Mouse (Mus musculus) intestine, embryonic 14.5 days (tissue): ENCODE results near the gene Atp6v0b. TPM values are rescaled to one million over a fixed set of nuclear protein-coding genes. Genes with fewer than 3 reads are reported as not detected.

Experiments used
- ATAC-seq: fragments of 200-750 bp; cut with Nextera tagmentation; replicated peaks from 2 replicates; pipeline ENCODE4 v1.8.0; 2017; ENCODE audit warnings: low read depth, moderate number of reproducible peaks, moderate TSS enrichment, moderate library complexity; ENCODE audit not compliant: low FRiP score, low TSS enrichment
- DNase-seq: peaks from one replicate; pipeline ENCODE4 v3.0.0-alpha.2; 2018; ENCODE audit warnings: low spot score
- H3K27ac ChIP-seq: fragments of 300-500 bp; sonication (generic); 2 replicates; pipeline ENCODE4 v1.5.1; 2014; ENCODE audit warnings: low read depth, mild to moderate bottlenecking, control low read depth
- H3K27me3 ChIP-seq: fragments of 300-500 bp; sonication (generic); replicated peaks from 2 replicates; pipeline ENCODE4 v1.6.1; 2014; ENCODE audit warnings: low read length, control low read depth; ENCODE audit not compliant: control insufficient read depth, insufficient read depth
- H3K36me3 ChIP-seq: fragments of 300-500 bp; sonication (generic); 2 replicates; pipeline ENCODE4 v1.6.1; 2014; ENCODE audit warnings: low read length, control low read depth; ENCODE audit not compliant: control insufficient read depth, insufficient read depth
- H3K4me1 ChIP-seq: fragments of 300-500 bp; sonication (generic); replicated peaks from 2 replicates; pipeline ENCODE4 v1.6.1; 2014; ENCODE audit warnings: low read length, control low read depth, mixed read lengths; ENCODE audit not compliant: control insufficient read depth, insufficient read depth
- H3K4me2 ChIP-seq: fragments of 300-500 bp; sonication (generic); 2 replicates; pipeline ENCODE4 v1.6.1; 2014; ENCODE audit warnings: low read length
- H3K4me3 ChIP-seq: fragments of 300-500 bp; sonication (generic); 2 replicates; pipeline ENCODE4 v1.5.1; 2014; ENCODE audit warnings: low read depth, low read length, control low read depth, mixed read lengths
- H3K9ac ChIP-seq: fragments of 300-500 bp; sonication (generic); 2 replicates; pipeline ENCODE4 v1.6.1; 2014; ENCODE audit warnings: mild to moderate bottlenecking, low read length
- H3K9me3 ChIP-seq: fragments of 300-500 bp; sonication (generic); 2 replicates; pipeline ENCODE4 v1.6.1; 2016; ENCODE audit warnings: low read length, control low read depth; ENCODE audit not compliant: control insufficient read depth
- WGBS: fragments of 180-500 bp; shearing (Covaris S2); extraction: QIAGEN DNeasy Blood & Tissue Kit; methylation state at CpG from one replicate; pipeline ENCODE4 v1.1.7; 2014; 5-methylcytosine and 5-hydroxymethylcytosine counted together
- polyA plus RNA-seq: library from polyadenylated mRNA; unstranded; fragments of >200 nt; fragmentation: Nextera tagmentation; extraction: Ambion mirVana; gene quantifications from 2 replicates; pipeline ENCODE4 v1.2.1, GENCODE M21; 2014

The Atp6v0b gene
- polyA plus RNA-seq, 1 experiment from 2014 or later, result 219 TPM

DNA sequence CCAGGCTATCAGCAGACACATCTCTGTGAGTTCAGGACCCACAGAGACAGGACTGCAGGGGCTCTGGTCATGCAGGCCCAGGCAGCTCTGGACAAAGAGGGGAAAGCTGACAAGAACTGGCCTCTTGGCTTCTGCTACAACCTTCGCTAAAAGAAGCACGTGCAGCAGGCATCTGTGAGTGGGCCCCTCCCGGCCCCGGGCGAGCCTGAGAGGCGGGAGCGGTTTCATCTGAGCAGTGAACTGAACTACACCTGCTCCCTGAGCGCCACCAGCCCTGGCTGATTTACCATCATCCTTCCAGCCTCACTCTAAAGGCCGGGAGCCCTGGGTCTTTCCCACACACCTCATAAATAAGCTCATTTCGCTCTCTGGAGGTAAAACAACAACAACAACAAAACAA is 8.8 kb downstream of the Atp6v0b start:
- DNase-seq (no peak), ATAC-seq (no peak)
- no peaks in the 10 kb centered on the region for H3K27me3 ChIP-seq
- peaks cover 72% of the 10 kb centered on the region for H3K36me3 ChIP-seq
- H3K9ac ChIP-seq, result no peak overlapping the region
- no peak overlapping the region for H3K4me2 ChIP-seq
- no peak overlapping the region for H3K27ac ChIP-seq
- H3K4me3 ChIP-seq, result no peak overlapping the region
- no peaks in the 10 kb centered on the region for H3K9me3 ChIP-seq
- peaks cover 6% of the 10 kb centered on the region; the same call in 1 of the 2 replicates for H3K4me1 ChIP-seq
- 78% methylated on average over 10 of the region's 10 CpGs for WGBS

- Histone ChIP-seq H3K36me3 (peaks cover 48% of the 10 kb centered on the region), H3K4me2 (no peak overlapping the region), H3K27me3 (no peaks in the 10 kb centered on the region), H3K9me3 (no peaks in the 10 kb centered on the region), H3K27ac (no peak overlapping the region), H3K4me1 (peaks cover 8% of the 10 kb centered on the region), H3K4me3 (no peak overlapping the region), H3K9ac (no peak overlapping the region)
- DNase-seq, result no peak
- no peak for ATAC-seq
- 93% methylated on average over 9 of the region's 9 CpGs for WGBS
These were observed 13.5 kb downstream of the Atp6v0b start for GRCm38 (mm10) chr4:117873615-117874014.

DNA sequence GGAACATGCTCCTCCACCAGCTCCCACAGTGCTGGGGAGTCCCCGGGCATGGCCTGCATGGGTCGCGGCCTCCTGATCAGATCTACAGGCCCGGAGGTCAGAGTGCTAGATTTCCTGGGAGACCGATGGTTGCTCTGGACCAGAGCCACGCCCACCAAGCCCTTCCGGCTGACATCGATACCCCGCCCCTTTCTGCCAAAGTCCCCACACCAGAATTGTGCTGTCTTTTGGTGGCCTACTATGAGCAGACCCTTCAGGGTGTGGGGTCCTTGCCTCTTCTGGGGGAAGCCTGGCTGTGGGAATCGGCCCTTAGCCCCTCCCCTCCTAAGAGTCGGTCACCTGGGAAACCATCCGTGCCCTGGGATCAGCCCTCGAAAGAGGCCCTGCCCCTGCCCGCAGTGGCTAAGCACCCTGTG is 14.7 kb downstream of the Atp6v0b start, which contains the start of gene Ccdc24:
Ccdc24 (minus strand) TSS at position 87 of the 416 bp plus-strand sequence.
- WGBS, result 6% methylated on average over 14 of the region's 14 CpGs
- peak within 1 kb of the TSS; percentile 32 for H3K9ac ChIP-seq
- peak; percentile 36 for ATAC-seq

GRCm38 (mm10) chr4:117871787-117872186 is 15.3 kb downstream of the Atp6v0b start:
- ATAC-seq (peak; percentile 4; the same call in 1 of the 2 replicates), DNase-seq (no peak)
- Histone ChIP-seq H3K4me1 (peaks cover 8% of the 10 kb centered on the region), H3K9me3 (no peaks in the 10 kb centered on the region), H3K27ac (no peak overlapping the region), H3K27me3 (no peaks in the 10 kb centered on the region), H3K36me3 (peaks cover 35% of the 10 kb centered on the region), H3K4me3 (no peak overlapping the region), H3K9ac (no peak overlapping the region), H3K4me2 (no peak overlapping the region)
- WGBS, result 60% methylated on average over 7 of the region's 7 CpGs

More for the DNA sequence above, 14.7 kb downstream of the Atp6v0b start, which contains the start of gene Ccdc24:
- H3K4me1 ChIP-seq, result peaks cover 8% of the 10 kb centered on the region
- no peak for DNase-seq
- H3K27me3 ChIP-seq, result no peaks in the 10 kb centered on the region
- H3K27ac ChIP-seq, result no peak within 1 kb of the TSS
- H3K36me3 ChIP-seq, result peaks cover 42% of the 10 kb centered on the region
- peak within 1 kb of the TSS; percentile 51 for H3K4me2 ChIP-seq
- H3K9me3 ChIP-seq, result no peaks in the 10 kb centered on the region
- H3K4me3 ChIP-seq, result peak within 1 kb of the TSS; percentile 10

DNA sequence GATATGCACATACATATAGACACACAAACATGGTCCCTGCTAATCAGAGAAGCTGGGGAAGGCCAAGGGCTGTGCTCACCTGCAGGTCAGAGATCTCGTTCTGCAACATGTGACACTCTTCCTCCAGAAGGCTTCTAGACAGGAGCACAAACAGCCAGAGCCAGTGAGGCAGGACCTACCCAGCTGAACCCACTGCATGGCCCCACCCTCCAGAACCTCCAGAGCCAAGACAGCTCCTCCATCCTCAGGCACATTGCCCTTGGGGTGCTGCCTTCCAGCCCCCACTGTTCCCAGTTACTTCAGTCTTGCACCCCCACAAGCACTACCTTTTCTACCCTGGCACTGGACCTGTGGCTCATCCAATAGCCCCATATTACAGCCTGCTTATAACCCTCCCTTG is 16.7 kb downstream of the Atp6v0b start:
- Histone ChIP-seq H3K9me3 (no peaks in the 10 kb centered on the region), H3K27ac (no peak overlapping the region), H3K27me3 (no peaks in the 10 kb centered on the region), H3K4me3 (no peak overlapping the region), H3K4me1 (peaks cover 13% of the 10 kb centered on the region), H3K36me3 (peaks cover 22% of the 10 kb centered on the region), H3K9ac (no peak overlapping the region), H3K4me2 (no peak overlapping the region)
- WGBS, result 60% methylated on average over 1 of the region's 1 CpGs
- no peak for ATAC-seq
- no peak for DNase-seq

GRCm38 (mm10) chr4:117869317-117869716 is 17.8 kb downstream of the Atp6v0b start:
- Histone ChIP-seq H3K4me2 (no peak overlapping the region), H3K36me3 (peaks cover 12% of the 10 kb centered on the region), H3K27me3 (no peaks in the 10 kb centered on the region), H3K4me1 (peaks cover 13% of the 10 kb centered on the region), H3K9me3 (no peaks in the 10 kb centered on the region), H3K4me3 (no peak overlapping the region), H3K27ac (no peak overlapping the region), H3K9ac (no peak overlapping the region)
- ATAC-seq (no peak), DNase-seq (no peak)
- WGBS, result 61% methylated on average over 9 of the region's 9 CpGs

DNA sequence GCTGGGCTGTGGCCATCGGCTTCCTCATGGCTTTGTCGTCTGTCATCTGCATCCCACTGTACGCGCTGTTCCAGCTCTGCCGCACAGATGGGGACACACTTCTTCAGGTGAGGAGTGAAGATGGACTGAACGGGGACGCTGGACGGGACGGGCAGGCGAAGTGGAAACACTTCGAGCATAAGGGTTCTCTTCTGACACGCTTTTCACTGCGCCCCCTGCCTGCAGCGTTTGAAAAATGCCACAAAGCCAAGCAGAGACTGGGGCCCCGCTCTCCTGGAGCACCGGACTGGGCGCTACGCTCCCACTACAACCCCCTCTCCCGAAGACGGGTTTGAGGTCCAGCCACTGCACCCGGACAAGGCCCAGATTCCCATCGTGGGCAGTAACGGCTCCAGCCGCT is 19.3 kb downstream of the Atp6v0b start:
- 21% methylated on average over 24 of the region's 24 CpGs for WGBS
- no peaks in the 10 kb centered on the region for H3K27me3 ChIP-seq
- no peak overlapping the region for H3K9ac ChIP-seq
- H3K4me1 ChIP-seq, result peaks cover 12% of the 10 kb centered on the region
- H3K4me2 ChIP-seq, result no peak overlapping the region
- H3K4me3 ChIP-seq, result no peak overlapping the region
- no peak overlapping the region for H3K27ac ChIP-seq
- DNase-seq (peak; percentile 87), ATAC-seq (peak; percentile 26; the same call in 1 of the 2 replicates)
- no peaks in the 10 kb centered on the region for H3K9me3 ChIP-seq
- peaks cover 10% of the 10 kb centered on the region for H3K36me3 ChIP-seq

DNA sequence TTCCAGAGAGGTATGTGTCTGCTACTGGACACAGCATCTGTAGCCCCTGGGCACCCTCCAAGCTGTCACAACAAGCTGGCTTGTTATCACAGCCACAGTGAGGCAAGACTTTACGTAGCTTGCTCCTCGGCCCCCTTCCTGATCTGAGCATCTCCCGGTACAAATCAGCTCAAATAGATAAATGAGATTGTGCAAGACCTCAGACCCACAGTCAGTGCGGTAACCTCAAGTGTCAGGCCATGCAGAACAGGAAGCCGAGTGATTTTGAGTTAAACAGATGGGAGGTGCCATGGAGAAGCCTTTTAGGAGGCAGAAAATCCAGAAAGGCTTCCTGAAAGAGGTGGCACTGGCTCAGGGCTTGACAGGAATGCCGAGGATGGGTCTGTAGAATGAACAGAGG is 20.1 kb downstream of the Atp6v0b start:
- DNase-seq (no peak), ATAC-seq (no peak)
- H3K9me3 ChIP-seq, result no peaks in the 10 kb centered on the region
- H3K4me2 ChIP-seq, result no peak overlapping the region
- H3K27me3 ChIP-seq, result no peaks in the 10 kb centered on the region
- H3K27ac ChIP-seq, result no peak overlapping the region
- peaks cover 10% of the 10 kb centered on the region for H3K36me3 ChIP-seq
- peaks cover 5% of the 10 kb centered on the region; the same call in 1 of the 2 replicates for H3K4me1 ChIP-seq
- H3K4me3 ChIP-seq, result no peak overlapping the region
- no peak overlapping the region for H3K9ac ChIP-seq
- WGBS, result 72% methylated on average over 6 of the region's 6 CpGs

GRCm38 (mm10) chr4:117866083-117866482 is 21.1 kb downstream of the Atp6v0b start:
- H3K9me3 ChIP-seq, result no peaks in the 10 kb centered on the region
- peaks cover 5% of the 10 kb centered on the region; the same call in 1 of the 2 replicates for H3K4me1 ChIP-seq
- WGBS, result 42% methylated on average over 9 of the region's 9 CpGs
- no peak overlapping the region for H3K4me3 ChIP-seq
- peaks cover 10% of the 10 kb centered on the region for H3K36me3 ChIP-seq
- no peaks in the 10 kb centered on the region for H3K27me3 ChIP-seq
- H3K9ac ChIP-seq, result no peak overlapping the region
- no peak overlapping the region for H3K27ac ChIP-seq
- ATAC-seq (no peak), DNase-seq (no peak)
- H3K4me2 ChIP-seq, result no peak overlapping the region
